Comparison of ENCODE assay signal across 8 mouse cellular contexts in the genomic region with DNA sequence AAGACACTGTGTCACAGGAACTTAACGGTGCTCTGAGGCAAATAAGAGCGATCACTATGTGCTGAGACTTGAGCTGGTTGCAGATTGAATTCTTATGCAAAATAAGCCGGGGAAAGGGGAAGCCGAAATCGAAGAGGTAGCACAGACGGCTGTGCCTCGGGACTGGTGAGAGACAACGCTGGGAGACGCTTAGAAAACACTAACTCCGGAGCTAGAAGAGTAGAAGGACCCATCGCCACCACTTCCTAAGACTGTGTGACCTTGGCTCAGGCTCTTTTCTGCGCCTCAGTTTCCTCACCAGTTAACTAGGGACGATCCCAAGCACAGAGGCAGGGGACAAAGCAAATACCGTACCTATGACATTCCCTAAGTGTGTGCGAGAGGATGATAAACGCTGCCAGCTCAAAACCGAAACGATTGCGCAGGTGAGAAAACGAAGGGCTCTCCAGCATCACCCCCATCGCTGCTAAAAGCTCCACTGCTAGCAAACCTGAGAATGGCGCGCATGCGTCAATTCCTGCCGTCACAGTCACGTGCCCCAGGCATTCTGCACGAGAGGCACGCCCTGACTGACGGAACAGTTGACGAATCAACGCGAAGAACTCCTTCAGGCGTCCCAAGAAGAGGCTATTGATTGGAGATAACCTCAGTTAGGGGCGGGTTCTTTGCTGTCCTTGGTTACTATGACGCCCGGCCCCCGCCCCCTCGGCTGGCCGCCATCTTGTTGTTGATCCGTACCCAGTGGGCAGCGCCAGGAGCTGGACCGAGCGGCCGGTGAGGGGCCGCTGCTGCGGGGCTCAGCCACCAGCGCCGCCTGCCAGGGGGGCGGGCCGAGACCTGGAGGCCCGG. TPM values are rescaled to one million over a fixed set of nuclear protein-coding genes. Genes with fewer than 3 reads are reported as not detected.
A peak's percentile ranks its signal among the peaks of the same experiment; 100 is the strongest.
DNase-seq lines count a peak whose midpoint lies in the region; ATAC-seq and TF ChIP-seq lines count a peak whose summit lies in the region.

A gene (plus strand): TSS at position 580 of the 849 bp plus-strand sequence.

- H3K4me2 ChIP-seq in heart, embryonic 11.5 days: peak within 1 kb of the TSS; percentile 95
- H3K4me2 ChIP-seq in kidney, embryonic 16.5 days (replicated peaks; ENCODE audit: low read depth, low read length): peak within 1 kb of the TSS; percentile 89
- H3K4me2 ChIP-seq in myocyte (ENCODE audit: low read depth): peak within 1 kb of the TSS; percentile 94

- no peaks in the 10 kb centered on the region for H3K36me3 ChIP-seq in C2C12 (ENCODE audit: control insufficient read depth, insufficient read depth)
- H3K36me3 ChIP-seq in erythroblast, embryonic 14.5 days (ENCODE audit: control insufficient read depth): peaks cover 34% of the 10 kb centered on the region
- no peaks in the 10 kb centered on the region for H3K36me3 ChIP-seq in heart, embryonic 11.5 days (ENCODE audit: control insufficient read depth, insufficient read depth, low read length)
- H3K36me3 ChIP-seq in kidney, embryonic 16.5 days (ENCODE audit: insufficient read depth, low read length): no peaks in the 10 kb centered on the region
- no peaks in the 10 kb centered on the region for H3K36me3 ChIP-seq in liver, adult 2 months (ENCODE audit: control insufficient read depth, insufficient read depth, low read length)
- no peaks in the 10 kb centered on the region for H3K36me3 ChIP-seq in myocyte (ENCODE audit: control insufficient read depth, insufficient read depth)
- no peaks in the 10 kb centered on the region for H3K36me3 ChIP-seq in splenic B cell, adult 2 months (ENCODE audit: control insufficient read depth, insufficient read depth, low read length, poor library complexity, severe bottlenecking)

- H3K4me3 ChIP-seq in C2C12 (ENCODE audit: insufficient read depth, poor library complexity, severe bottlenecking) (peak within 1 kb of the TSS; percentile 75), myocyte (peak within 1 kb of the TSS; percentile 45)
- peak within 1 kb of the TSS; percentile 87 for H3K4me3 ChIP-seq in erythroblast, embryonic 14.5 days (replicated peaks)
- peak within 1 kb of the TSS; percentile 98 for H3K4me3 ChIP-seq in heart, embryonic 11.5 days (ENCODE audit: low read depth, low read length)
- peak within 1 kb of the TSS; percentile 65 for H3K4me3 ChIP-seq in kidney, embryonic 16.5 days (ENCODE audit: low read length)
- H3K4me3 ChIP-seq in liver, adult 2 months (ENCODE audit: insufficient read depth, low read depth, low read length): peak within 1 kb of the TSS; percentile 91

- H3K79me3 ChIP-seq in C2C12 (ENCODE audit: low read depth): peaks cover 22% of the 10 kb centered on the region

- peak; percentile 54 for TF ChIP-seq POLR2A in brain, embryonic 14.5 days (IDR thresholded peaks at IDR 0.05; ENCODE audit: borderline replicate concordance, extremely low read depth, insufficient read depth, insufficient read length, poor library complexity, severe bottlenecking)
- peak; percentile 60; the same call in 1 of the 2 replicates for TF ChIP-seq POLR2A in liver, adult 2 months (IDR thresholded peaks at IDR 0.05; ENCODE audit: extremely low read depth, insufficient read depth, low read length)
- peak; percentile 87 for TF ChIP-seq POLR2A in myocyte (IDR thresholded peaks at IDR 0.05; ENCODE audit: insufficient read length, low read depth)

- H3K27me3 ChIP-seq in C2C12 (ENCODE audit: control insufficient read depth, insufficient read depth, insufficient read length) (peaks cover 26% of the 10 kb centered on the region), myocyte (ENCODE audit: control insufficient read depth, insufficient read depth, insufficient read length) (peaks cover 25% of the 10 kb centered on the region)
- H3K27me3 ChIP-seq in erythroblast, embryonic 14.5 days (ENCODE audit: control insufficient read depth): no peaks in the 10 kb centered on the region; the same call in 1 of the 2 replicates
- H3K27me3 ChIP-seq in heart, embryonic 11.5 days (ENCODE audit: control insufficient read depth, insufficient read depth, low read length): no peaks in the 10 kb centered on the region
- no peaks in the 10 kb centered on the region for H3K27me3 ChIP-seq in kidney, embryonic 16.5 days (ENCODE audit: insufficient read depth, low read length)
- H3K27me3 ChIP-seq in liver, adult 2 months (ENCODE audit: control insufficient read depth, insufficient read depth, low read length): no peaks in the 10 kb centered on the region
- H3K27me3 ChIP-seq in splenic B cell, adult 2 months (ENCODE audit: control insufficient read depth, insufficient read depth, low read length, poor library complexity, severe bottlenecking): no peaks in the 10 kb centered on the region; the same call in 1 of the 2 replicates

- DNase-seq in brain, embryonic 14.5 days (ENCODE audit: low read depth): peak; percentile 100
- peak; percentile 99 for DNase-seq in liver, adult 2 months (ENCODE audit: extremely low read depth, low read depth, low spot score)
- DNase-seq in splenic B cell, adult 2 months (ENCODE audit: low read depth, low spot score): peak; percentile 100

- H3K27ac ChIP-seq in heart, embryonic 11.5 days (ENCODE audit: low read depth, low read length): peak within 1 kb of the TSS; percentile 93
- peak within 1 kb of the TSS; percentile 83 for H3K27ac ChIP-seq in kidney, embryonic 16.5 days (ENCODE audit: low read length)
- H3K27ac ChIP-seq in liver, adult 2 months (replicated peaks; ENCODE audit: insufficient read depth, low read depth, low read length): peak within 1 kb of the TSS; percentile 81

- peak within 1 kb of the TSS; percentile 96 for H3ac ChIP-seq in C2C12 (ENCODE audit: control insufficient read depth, insufficient read length, low read depth)
- H3ac ChIP-seq in myocyte (ENCODE audit: control insufficient read depth, insufficient read length): peak within 1 kb of the TSS; percentile 62

- no peaks in the 10 kb centered on the region for H3K9me3 ChIP-seq in erythroblast, embryonic 14.5 days (ENCODE audit: control insufficient read depth, low read length)
- H3K9me3 ChIP-seq in heart, embryonic 11.5 days (replicated peaks; ENCODE audit: control insufficient read depth, low read length): no peaks in the 10 kb centered on the region
- H3K9me3 ChIP-seq in kidney, embryonic 16.5 days (ENCODE audit: low read length): no peaks in the 10 kb centered on the region

- peak within 1 kb of the TSS; percentile 97 for H3K9ac ChIP-seq in heart, embryonic 11.5 days (ENCODE audit: low read depth, low read length)
- peak within 1 kb of the TSS; percentile 85 for H3K9ac ChIP-seq in kidney, embryonic 16.5 days (replicated peaks; ENCODE audit: low read length)
- H3K9ac ChIP-seq in liver, adult 2 months (ENCODE audit: low read depth, low read length): peak within 1 kb of the TSS; percentile 93

- no peak for TF ChIP-seq CTCF in C2C12 (IDR thresholded peaks at IDR 0.05; ENCODE audit: control insufficient read depth, insufficient read depth, insufficient read length)
- no peak for TF ChIP-seq CTCF in brain, embryonic 14.5 days (IDR thresholded peaks at IDR 0.05; ENCODE audit: borderline replicate concordance, extremely low read depth, insufficient read depth, insufficient read length)
- no peak for TF ChIP-seq CTCF in liver, adult 2 months (IDR thresholded peaks at IDR 0.05; ENCODE audit: low read depth, low read length)

- WGBS in heart, embryonic 11.5 days (ENCODE audit: insufficient replicate concordance): under 1% methylated on average over 50 of the region's 51 CpGs
- WGBS in kidney, embryonic 16.5 days: under 1% methylated on average over 51 of the region's 51 CpGs
- under 1% methylated on average over 51 of the region's 51 CpGs for WGBS in liver, adult 2 months

- H3K79me2 ChIP-seq in C2C12 (ENCODE audit: control insufficient read depth, insufficient read depth) (peaks cover 47% of the 10 kb centered on the region), myocyte (ENCODE audit: control insufficient read depth, insufficient read depth) (peaks cover 41% of the 10 kb centered on the region)
- H3K79me2 ChIP-seq in liver, adult 2 months (ENCODE audit: control insufficient read depth, insufficient read depth, low read length): peaks cover 15% of the 10 kb centered on the region; the same call in 1 of the 2 replicates

- peaks cover 55% of the 10 kb centered on the region for H3K4me1 ChIP-seq in erythroblast, embryonic 14.5 days (ENCODE audit: control insufficient read depth)
- peaks cover 21% of the 10 kb centered on the region for H3K4me1 ChIP-seq in heart, embryonic 11.5 days (ENCODE audit: control insufficient read depth, insufficient read depth, low read length)
- H3K4me1 ChIP-seq in kidney, embryonic 16.5 days (ENCODE audit: insufficient read depth, low read length): peaks cover 18% of the 10 kb centered on the region
- peaks cover 16% of the 10 kb centered on the region for H3K4me1 ChIP-seq in liver, adult 2 months (ENCODE audit: control insufficient read depth, insufficient read depth, low read length)

- peak; percentile 97 for ATAC-seq in heart, embryonic 11.5 days (replicated peaks; ENCODE audit: insufficient number of reproducible peaks, low FRiP score, low TSS enrichment)
- peak; percentile 99 for ATAC-seq in kidney, embryonic 16.5 days (ENCODE audit: low FRiP score, low TSS enrichment)

TF ChIP-seq in C2C12, 6 proteins besides CTCF, POLR2A, EP300 and RAD21 (continues in another document):
- TF ChIP-seq MYOD1 (IDR thresholded peaks at IDR 0.05; ENCODE audit: control insufficient read depth, insufficient read length, low read depth) (no peak), USF1 (IDR thresholded peaks at IDR 0.05; ENCODE audit: low read depth) (peak; percentile 100), CEBPB (IDR thresholded peaks at IDR 0.05; ENCODE audit: low read depth) (no peak), MYOG (IDR thresholded peaks at IDR 0.05; ENCODE audit: control insufficient read depth, extremely low read depth, insufficient read length) (no peak), MAX (IDR thresholded peaks at IDR 0.05) (peak; percentile 47)

TF ChIP-seq in myocyte, 11 proteins besides CTCF, POLR2A, EP300 and RAD21 (continues in another document):
- TF ChIP-seq E2F4 (IDR thresholded peaks at IDR 0.05; ENCODE audit: insufficient read depth): no peak
- TF ChIP-seq TCF3 (IDR thresholded peaks at IDR 0.05; ENCODE audit: insufficient read length, low read depth): no peak
- TF ChIP-seq SRF (IDR thresholded peaks at IDR 0.05; ENCODE audit: control insufficient read depth, insufficient read length, low read depth): peak; percentile 19
- TF ChIP-seq CEBPB (IDR thresholded peaks at IDR 0.05; ENCODE audit: insufficient read depth, poor library complexity, severe bottlenecking): no peak
- no peak for TF ChIP-seq TCF12 (IDR thresholded peaks at IDR 0.05; ENCODE audit: insufficient read depth, poor library complexity, severe bottlenecking)
- TF ChIP-seq REST (IDR thresholded peaks at IDR 0.05; ENCODE audit: insufficient read depth, insufficient read length): no peak

RNA-seq across cellular contexts. Expression of the gene that starts here (rescaled TPM):
- polyA plus RNA-seq in C2C12 (2012; fragmentation: generic; extraction: Trizol): 30.8 TPM
- 163 and 198 TPM in 2 replicates for polyA plus RNA-seq in brain, embryonic 14.5 days (2012; rRNA removed)
- polyA plus RNA-seq in erythroblast, embryonic 14.5 days (2012): 18.1 and 20.8 TPM in 2 replicates
- 17.0 and 25.5 TPM in 2 replicates for polyA plus RNA-seq in heart, embryonic 11.5 days (2014; fragmentation: Nextera tagmentation; extraction: Ambion mirVana)
- 59.2 and 61.8 TPM in 2 replicates for polyA plus RNA-seq in kidney, embryonic 16.5 days (2015; fragmentation: Nextera tagmentation; extraction: Ambion mirVana)
- 40.1 and 47.7 TPM in 2 replicates for total RNA-seq in liver, adult 2 months (2014; rRNA removed)
- 45.7 and 46.3 TPM in 2 replicates for polyA plus RNA-seq in liver, adult 2 months (2012; rRNA removed)
- polyA plus RNA-seq in myocyte (2012; fragmentation: generic; extraction: Trizol): 34.4 TPM

Comparison
In these comparisons a context has a peak if more than half of its experiments do, and no peak if none do; other contexts are left out.
1. Peak in every context shown above with its lines: DNase-seq, ATAC-seq, H3K4me3 ChIP-seq and H3K27ac ChIP-seq.
2. H3K4me3 ChIP-seq: peak in every context shown above with its lines; median percentile 98 in heart, embryonic 11.5 days; 91 in liver, adult 2 months; 87 in erythroblast, embryonic 14.5 days; 75 in C2C12; 65 in kidney, embryonic 16.5 days; 45 in myocyte.